Mouse (Mus musculus) intestine, embryonic 14.5 days (tissue): ENCODE measurements around the gene Tmem121. TPM values are rescaled to one million over a fixed set of nuclear protein-coding genes. Genes with fewer than 3 reads are reported as not detected.
"Not testable (repeated sequence)": the region's sequence is repeated elsewhere in the genome, so short reads cannot be mapped to it uniquely, and the experiment has no call there.

Source experiments
- ATAC-seq: fragments of 200-750 bp; cut with Nextera tagmentation; replicated peaks from 2 replicates; pipeline ENCODE4 v1.8.0; 2017; ENCODE audit warnings: low read depth, moderate number of reproducible peaks, moderate TSS enrichment, moderate library complexity; ENCODE audit not compliant: low FRiP score, low TSS enrichment
- DNase-seq: peaks from one replicate; pipeline ENCODE4 v3.0.0-alpha.2; 2018; ENCODE audit warnings: low spot score
- H3K27ac ChIP-seq: fragments of 300-500 bp; sonication (generic); 2 replicates; pipeline ENCODE4 v1.5.1; 2014; ENCODE audit warnings: low read depth, mild to moderate bottlenecking, control low read depth
- H3K27me3 ChIP-seq: fragments of 300-500 bp; sonication (generic); replicated peaks from 2 replicates; pipeline ENCODE4 v1.6.1; 2014; ENCODE audit warnings: low read length, control low read depth; ENCODE audit not compliant: control insufficient read depth, insufficient read depth
- H3K36me3 ChIP-seq: fragments of 300-500 bp; sonication (generic); 2 replicates; pipeline ENCODE4 v1.6.1; 2014; ENCODE audit warnings: low read length, control low read depth; ENCODE audit not compliant: control insufficient read depth, insufficient read depth
- H3K4me1 ChIP-seq: fragments of 300-500 bp; sonication (generic); replicated peaks from 2 replicates; pipeline ENCODE4 v1.6.1; 2014; ENCODE audit warnings: low read length, control low read depth, mixed read lengths; ENCODE audit not compliant: control insufficient read depth, insufficient read depth
- H3K4me2 ChIP-seq: fragments of 300-500 bp; sonication (generic); 2 replicates; pipeline ENCODE4 v1.6.1; 2014; ENCODE audit warnings: low read length
- H3K4me3 ChIP-seq: fragments of 300-500 bp; sonication (generic); 2 replicates; pipeline ENCODE4 v1.5.1; 2014; ENCODE audit warnings: low read depth, low read length, control low read depth, mixed read lengths
- H3K9ac ChIP-seq: fragments of 300-500 bp; sonication (generic); 2 replicates; pipeline ENCODE4 v1.6.1; 2014; ENCODE audit warnings: mild to moderate bottlenecking, low read length
- H3K9me3 ChIP-seq: fragments of 300-500 bp; sonication (generic); 2 replicates; pipeline ENCODE4 v1.6.1; 2016; ENCODE audit warnings: low read length, control low read depth; ENCODE audit not compliant: control insufficient read depth
- WGBS: fragments of 180-500 bp; shearing (Covaris S2); extraction: QIAGEN DNeasy Blood & Tissue Kit; methylation state at CpG from one replicate; pipeline ENCODE4 v1.1.7; 2014; 5-methylcytosine and 5-hydroxymethylcytosine counted together
- polyA plus RNA-seq: library from polyadenylated mRNA; unstranded; fragments of >200 nt; fragmentation: Nextera tagmentation; extraction: Ambion mirVana; gene quantifications from 2 replicates; pipeline ENCODE4 v1.2.1, GENCODE M21; 2014

Tmem121 gene
- polyA plus RNA-seq, 1 experiment from 2014 or later: 6.6 TPM

GRCm38 (mm10) chr12:113224687-113225091 lies 39.0 kb downstream of the Tmem121 start:
- no peaks in the 10 kb centered on the region for H3K27me3 ChIP-seq
- no peaks in the 10 kb centered on the region for H3K9me3 ChIP-seq
- no peak overlapping the region for H3K27ac ChIP-seq
- H3K36me3 ChIP-seq: no peaks in the 10 kb centered on the region
- no peaks in the 10 kb centered on the region for H3K4me1 ChIP-seq
- no peak for ATAC-seq
- H3K4me2 ChIP-seq: no peak overlapping the region
- DNase-seq: no peak
- 95% methylated on average over 4 of the region's 6 CpGs for WGBS
- no peak overlapping the region for H3K9ac ChIP-seq
- H3K4me3 ChIP-seq: no peak overlapping the region

- WGBS: 69% methylated on average over 6 of the region's 6 CpGs
- no peak overlapping the region for H3K4me2 ChIP-seq
- ATAC-seq: no peak
- DNase-seq: no peak
- H3K27ac ChIP-seq: no peak overlapping the region
- no peak overlapping the region for H3K9ac ChIP-seq
- H3K36me3 ChIP-seq: no peaks in the 10 kb centered on the region
- no peaks in the 10 kb centered on the region for H3K27me3 ChIP-seq
- no peaks in the 10 kb centered on the region for H3K4me1 ChIP-seq
- no peaks in the 10 kb centered on the region for H3K9me3 ChIP-seq
- H3K4me3 ChIP-seq: no peak overlapping the region
Observed at GRCm38 (mm10) chr12:113227970-113228593, 42.4 kb downstream of the Tmem121 start.

GRCm38 (mm10) chr12:113230741-113231140 lies 45.0 kb downstream of the Tmem121 start:
- Histone ChIP-seq H3K4me2 (no peak overlapping the region), H3K36me3 (no peaks in the 10 kb centered on the region), H3K27ac (no peak overlapping the region), H3K4me3 (no peak overlapping the region), H3K4me1 (no peaks in the 10 kb centered on the region), H3K9me3 (no peaks in the 10 kb centered on the region), H3K9ac (no peak overlapping the region), H3K27me3 (no peaks in the 10 kb centered on the region)
- no peak for DNase-seq
- 68% methylated on average over 4 of the region's 4 CpGs for WGBS
- ATAC-seq: no peak

GRCm38 (mm10) chr12:113231551-113232263 lies 46.0 kb downstream of the Tmem121 start:
- H3K27me3 ChIP-seq, ATAC-seq, H3K4me3 ChIP-seq, H3K9ac ChIP-seq, H3K9me3 ChIP-seq, H3K36me3 ChIP-seq, H3K4me1 ChIP-seq, H3K4me2 ChIP-seq, H3K27ac ChIP-seq, DNase-seq: not testable (repeated sequence)
- 78% methylated on average over 6 of the region's 6 CpGs for WGBS

- ATAC-seq, H3K9me3 ChIP-seq, H3K36me3 ChIP-seq, H3K27ac ChIP-seq, DNase-seq, H3K27me3 ChIP-seq, H3K4me1 ChIP-seq, H3K4me2 ChIP-seq, H3K4me3 ChIP-seq, H3K9ac ChIP-seq: not testable (repeated sequence)
- 40% methylated on average over 1 of the region's 1 CpGs for WGBS
Observed at GRCm38 (mm10) chr12:113232264-113232750, 46.6 kb downstream of the Tmem121 start.

Other genes starting within 250 kb of the Tmem121 start
- gene Nudt14, start 243.8 kb upstream of the Tmem121 start, polyA plus RNA-seq: 102 and 105 TPM in 2 replicates
- gene Btbd6, start 209.4 kb upstream of the Tmem121 start, polyA plus RNA-seq: 21.7 and 23.2 TPM in 2 replicates
- gene Brf1, start 185.2 kb upstream of the Tmem121 start, polyA plus RNA-seq: 53.8 and 55.8 TPM in 2 replicates
- gene Pacs2, start 171.4 kb upstream of the Tmem121 start, polyA plus RNA-seq: 12.5 and 14.3 TPM in 2 replicates
- not detected in 2 replicates for gene Tex22, start 111.4 kb upstream of the Tmem121 start, polyA plus RNA-seq
- gene Mta1, start 87.7 kb upstream of the Tmem121 start, polyA plus RNA-seq: 17.6 and 21.3 TPM in 2 replicates
- gene Crip2, start 45.7 kb upstream of the Tmem121 start, polyA plus RNA-seq: 124 and 129 TPM in 2 replicates
- 266 and 312 TPM in 2 replicates for gene Crip1, start 39.6 kb upstream of the Tmem121 start, polyA plus RNA-seq
- 24.2 and 27.9 TPM in 2 replicates for gene Tedc1, start 29.5 kb upstream of the Tmem121 start, polyA plus RNA-seq